Mouse (Mus musculus) midbrain, embryonic 15.5 days (tissue): Measurements from ENCODE around the gene Taf3. TPM values are rescaled to one million over a fixed set of nuclear protein-coding genes. Genes with fewer than 3 reads are reported as not detected.

Source experiments
- ATAC-seq: fragments of 200-750 bp; cut with Nextera tagmentation; replicated peaks from 2 replicates; pipeline ENCODE4 v1.8.0; 2017; ENCODE audit warnings: moderate TSS enrichment
- H3K27ac ChIP-seq: fragments of 300-500 bp; sonication (generic); 2 replicates; pipeline ENCODE4 v1.5.1; 2015; ENCODE audit warnings: mild to moderate bottlenecking, inconsistent platforms
- H3K27me3 ChIP-seq: fragments of 300-500 bp; sonication (generic); replicated peaks from 2 replicates; pipeline ENCODE4 v1.6.1; 2015; ENCODE audit warnings: inconsistent platforms
- H3K36me3 ChIP-seq: fragments of 300-500 bp; sonication (generic); replicated peaks from 2 replicates; pipeline ENCODE4 v1.6.1; 2015; ENCODE audit warnings: inconsistent platforms
- H3K4me1 ChIP-seq: fragments of 300-500 bp; sonication (generic); 2 replicates; pipeline ENCODE4 v1.6.1; 2015; ENCODE audit warnings: inconsistent platforms
- H3K4me2 ChIP-seq: fragments of 300-500 bp; sonication (generic); 2 replicates; pipeline ENCODE4 v1.6.1; 2015; ENCODE audit warnings: inconsistent platforms, mild to moderate bottlenecking, moderate library complexity
- H3K4me3 ChIP-seq: fragments of 300-500 bp; sonication (generic); 2 replicates; pipeline ENCODE4 v1.5.1; 2015; ENCODE audit warnings: mild to moderate bottlenecking, inconsistent platforms
- H3K9ac ChIP-seq: fragments of 300-500 bp; sonication (generic); 2 replicates; pipeline ENCODE4 v1.6.1; 2015; ENCODE audit warnings: mild to moderate bottlenecking, inconsistent platforms
- H3K9me3 ChIP-seq: fragments of 300-500 bp; sonication (generic); 2 replicates; pipeline ENCODE4 v1.6.1; 2016; ENCODE audit warnings: inconsistent platforms
- WGBS: fragments of 180-500 bp; shearing (Covaris S2); methylation state at CpG from one replicate; pipeline ENCODE4 v1.1.7; 2015; ENCODE audit warnings: mixed read lengths; 5-methylcytosine and 5-hydroxymethylcytosine counted together
- polyA plus RNA-seq: library from polyadenylated mRNA; unstranded; fragments of >200 nt; fragmentation: Nextera tagmentation; extraction: Ambion mirVana; gene quantifications from 2 replicates; pipeline ENCODE4 v1.2.1, GENCODE M21; 2015

Gene Taf3
- polyA plus RNA-seq, 1 experiment from 2014 or later = 14.8 TPM

GRCm38 (mm10) chr2:9935965-9936364 is 112.4 kb downstream of the Taf3 start:
- Histone ChIP-seq H3K27me3 (no peaks in the 10 kb centered on the region), H3K4me2 (no peak overlapping the region), H3K4me1 (no peaks in the 10 kb centered on the region), H3K9me3 (no peaks in the 10 kb centered on the region), H3K27ac (no peak overlapping the region), H3K9ac (no peak overlapping the region), H3K4me3 (no peak overlapping the region), H3K36me3 (no peaks in the 10 kb centered on the region)
- ATAC-seq = no peak
- 14% methylated on average over 1 of the region's 1 CpGs for WGBS

GRCm38 (mm10) chr2:9926905-9927283 is 121.5 kb downstream of the Taf3 start:
- no peaks in the 10 kb centered on the region for H3K27me3 ChIP-seq
- peaks cover 5% of the 10 kb centered on the region for H3K4me1 ChIP-seq
- H3K27ac ChIP-seq = no peak overlapping the region
- H3K4me3 ChIP-seq = no peak overlapping the region
- no peak for ATAC-seq
- no peaks in the 10 kb centered on the region for H3K9me3 ChIP-seq
- no peak overlapping the region for H3K9ac ChIP-seq
- no peaks in the 10 kb centered on the region for H3K36me3 ChIP-seq
- 68% methylated on average over 4 of the region's 4 CpGs for WGBS
- no peak overlapping the region for H3K4me2 ChIP-seq

GRCm38 (mm10) chr2:9926194-9926904 is 122.0 kb downstream of the Taf3 start:
- Histone ChIP-seq H3K4me3 (no peak overlapping the region), H3K9ac (no peak overlapping the region), H3K27ac (no peak overlapping the region), H3K27me3 (no peaks in the 10 kb centered on the region), H3K4me2 (no peak overlapping the region), H3K4me1 (peaks cover 5% of the 10 kb centered on the region), H3K9me3 (no peaks in the 10 kb centered on the region), H3K36me3 (no peaks in the 10 kb centered on the region)
- ATAC-seq = no peak
- WGBS = 43% methylated on average over 7 of the region's 7 CpGs

GRCm38 (mm10) chr2:9918691-9919471 is 129.5 kb downstream of the Taf3 start:
- no peak for ATAC-seq
- H3K9ac ChIP-seq = no peak overlapping the region
- WGBS = 93% methylated on average over 17 of the region's 17 CpGs
- no peaks in the 10 kb centered on the region for H3K9me3 ChIP-seq
- H3K36me3 ChIP-seq = 0 out of 2 replicates have a peak, but pooled peaks cover 2% of the 10 kb centered on the region
- no peaks in the 10 kb centered on the region for H3K27me3 ChIP-seq
- no peak overlapping the region for H3K4me2 ChIP-seq
- no peak overlapping the region for H3K4me3 ChIP-seq
- no peak overlapping the region for H3K27ac ChIP-seq
- H3K4me1 ChIP-seq = no peaks in the 10 kb centered on the region

GRCm38 (mm10) chr2:9917602-9918001 is 130.8 kb downstream of the Taf3 start:
- no peaks in the 10 kb centered on the region for H3K9me3 ChIP-seq
- 0 out of 2 replicates have a peak, but pooled peaks cover 2% of the 10 kb centered on the region for H3K36me3 ChIP-seq
- no peak overlapping the region for H3K4me3 ChIP-seq
- H3K27me3 ChIP-seq = no peaks in the 10 kb centered on the region
- no peak overlapping the region for H3K27ac ChIP-seq
- no peak for ATAC-seq
- no peak overlapping the region for H3K9ac ChIP-seq
- H3K4me1 ChIP-seq = no peaks in the 10 kb centered on the region
- no peak overlapping the region for H3K4me2 ChIP-seq
- WGBS = 92% methylated on average over 9 of the region's 9 CpGs

- Histone ChIP-seq H3K4me3 (no peak overlapping the region), H3K4me2 (no peak overlapping the region), H3K36me3 (no peaks in the 10 kb centered on the region), H3K9me3 (no peaks in the 10 kb centered on the region), H3K9ac (no peak overlapping the region), H3K27ac (no peak overlapping the region), H3K4me1 (no peaks in the 10 kb centered on the region), H3K27me3 (no peaks in the 10 kb centered on the region)
- WGBS = 12% methylated on average over 11 of the region's 11 CpGs
- ATAC-seq = no peak
Measured at GRCm38 (mm10) chr2:9905995-9906394, 142.4 kb downstream of the Taf3 start.

GRCm38 (mm10) chr2:9903854-9904560 is 144.4 kb downstream of the Taf3 start:
- Histone ChIP-seq H3K4me1 (no peaks in the 10 kb centered on the region), H3K9ac (no peak overlapping the region), H3K36me3 (no peaks in the 10 kb centered on the region), H3K27me3 (peaks cover 5% of the 10 kb centered on the region; the same call in 1 of the 2 replicates), H3K4me3 (no peak overlapping the region), H3K27ac (no peak overlapping the region), H3K4me2 (no peak overlapping the region), H3K9me3 (no peaks in the 10 kb centered on the region)
- 74% methylated on average over 14 of the region's 14 CpGs for WGBS
- ATAC-seq = no peak

- no peak overlapping the region for H3K4me3 ChIP-seq
- no peak overlapping the region for H3K9ac ChIP-seq
- ATAC-seq = peak; percentile 68
- H3K9me3 ChIP-seq = no peaks in the 10 kb centered on the region
- H3K27me3 ChIP-seq = peaks cover 50% of the 10 kb centered on the region
- H3K4me2 ChIP-seq = no peak overlapping the region
- H3K4me1 ChIP-seq = peaks cover 25% of the 10 kb centered on the region
- H3K36me3 ChIP-seq = no peaks in the 10 kb centered on the region
- H3K27ac ChIP-seq = no peak overlapping the region
- WGBS = 3% methylated on average over 8 of the region's 8 CpGs
Measured at GRCm38 (mm10) chr2:9897846-9898245, 150.6 kb downstream of the Taf3 start.

- H3K4me1 ChIP-seq = peaks cover 25% of the 10 kb centered on the region
- peak; percentile 48; the same call in 1 of the 2 replicates for ATAC-seq
- H3K4me3 ChIP-seq = peak overlapping the region; percentile 10; the same call in 1 of the 2 replicates
- H3K27me3 ChIP-seq = peaks cover 56% of the 10 kb centered on the region
- 0 out of 2 replicates have a peak overlapping the region, but pooled peaks have one; percentile 44 for H3K27ac ChIP-seq
- peak overlapping the region; percentile 39 for H3K4me2 ChIP-seq
- no peaks in the 10 kb centered on the region for H3K36me3 ChIP-seq
- H3K9me3 ChIP-seq = no peaks in the 10 kb centered on the region
- WGBS = 1% methylated on average over 22 of the region's 22 CpGs
- no peak overlapping the region for H3K9ac ChIP-seq
Measured at GRCm38 (mm10) chr2:9896097-9896770, 152.2 kb downstream of the Taf3 start.

- H3K27me3 ChIP-seq = peaks cover 67% of the 10 kb centered on the region
- peaks cover 25% of the 10 kb centered on the region for H3K4me1 ChIP-seq
- ATAC-seq = no peak
- H3K9me3 ChIP-seq = no peaks in the 10 kb centered on the region
- no peak overlapping the region for H3K9ac ChIP-seq
- WGBS = 2% methylated on average over 19 of the region's 19 CpGs
- H3K36me3 ChIP-seq = no peaks in the 10 kb centered on the region
- no peak overlapping the region for H3K4me2 ChIP-seq
- no peak overlapping the region for H3K4me3 ChIP-seq
- peak overlapping the region; percentile 0; the same call in 1 of the 2 replicates for H3K27ac ChIP-seq
Measured at GRCm38 (mm10) chr2:9894836-9895593, 153.4 kb downstream of the Taf3 start.

GRCm38 (mm10) chr2:9893272-9893953 is 155.0 kb downstream of the Taf3 start:
- Histone ChIP-seq H3K27me3 (peaks cover 67% of the 10 kb centered on the region), H3K4me3 (no peak overlapping the region), H3K36me3 (no peaks in the 10 kb centered on the region), H3K9ac (no peak overlapping the region), H3K9me3 (no peaks in the 10 kb centered on the region), H3K4me1 (peaks cover 25% of the 10 kb centered on the region), H3K27ac (peak overlapping the region; percentile 50), H3K4me2 (no peak overlapping the region)
- WGBS = 2% methylated on average over 6 of the region's 6 CpGs
- no peak for ATAC-seq
